Mouse (Mus musculus): ENCODE measurements around the gene Angel2.

GRCm38 (mm10) chr1:190893559-190894167, 31.2 kb upstream of the Angel2 start:
- TF ChIP-seq CTCF (IDR thresholded peaks at IDR 0.05; ENCODE audit: low read depth, low read length) (no peak), POLR2A (IDR thresholded peaks at IDR 0.05; ENCODE audit: borderline replicate concordance, low read depth, low read length) (no peak)
